Mouse (Mus musculus): ENCODE measurements around the gene Lrrc4.

Gene Lrrc4

GRCm38 (mm10) chr6:28762132-28762775 is 69.3 kb downstream of the Lrrc4 start:
- no peak for DNase-seq

- DNase-seq, result no peak
Observed at GRCm38 (mm10) chr6:28761728-28762127, 69.8 kb downstream of the Lrrc4 start.

DNA sequence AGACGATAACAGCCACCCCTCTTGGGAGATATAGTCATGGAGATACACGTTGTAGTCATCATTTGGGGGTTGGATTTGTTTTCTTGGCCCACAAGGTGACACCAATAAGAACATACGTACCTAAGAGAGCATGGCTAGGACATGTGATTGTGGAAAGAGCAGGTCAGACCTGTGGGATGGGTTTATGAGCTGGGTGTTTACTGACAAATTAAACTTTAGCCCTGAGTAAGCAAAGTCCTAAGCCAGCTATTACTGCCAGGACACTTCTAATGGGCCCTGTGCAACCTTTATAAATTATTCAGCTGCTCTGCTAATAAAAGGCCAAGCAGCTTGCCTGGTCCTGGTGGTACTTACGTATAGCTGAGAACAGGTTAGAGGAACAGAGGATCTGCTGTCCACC is 73.3 kb downstream of the Lrrc4 start:
- no peak for DNase-seq

DNA sequence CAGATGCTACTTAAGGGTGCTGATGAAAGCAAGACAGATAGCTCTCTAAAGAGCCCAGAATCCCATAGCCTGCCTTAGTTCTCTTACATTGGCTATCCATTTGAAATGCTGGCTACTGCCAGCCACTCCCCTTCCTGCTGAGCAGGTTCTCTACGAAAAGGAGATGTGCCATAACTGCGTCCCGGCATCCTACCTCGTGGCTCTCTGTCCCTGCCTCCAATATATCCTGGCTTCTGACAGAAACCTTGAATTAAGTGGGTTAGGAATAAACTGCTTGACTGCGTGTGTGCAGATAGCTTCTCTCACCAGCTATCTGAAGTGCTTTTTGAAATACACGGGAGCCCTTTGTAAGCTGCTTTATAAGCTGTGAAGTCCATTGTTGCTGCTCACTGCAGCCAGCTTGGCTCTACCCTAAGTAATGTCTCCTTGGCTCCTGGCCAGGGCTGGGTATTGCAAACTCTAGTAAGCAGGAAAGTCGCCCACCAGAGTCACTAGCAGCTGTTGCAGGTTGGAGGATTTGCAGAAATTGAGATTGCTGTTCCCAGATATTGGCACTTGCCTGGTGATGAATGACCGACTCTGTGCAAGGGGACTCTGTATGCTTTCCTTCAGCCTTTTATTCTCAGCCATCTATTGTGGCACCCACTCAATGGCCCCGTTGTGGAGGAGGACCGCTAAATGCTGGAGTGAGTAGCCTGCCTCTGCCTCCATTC is 75.1 kb downstream of the Lrrc4 start:
- no peak for DNase-seq

- no peak for DNase-seq
Observed at GRCm38 (mm10) chr6:28754127-28754898, 77.2 kb downstream of the Lrrc4 start.

DNA sequence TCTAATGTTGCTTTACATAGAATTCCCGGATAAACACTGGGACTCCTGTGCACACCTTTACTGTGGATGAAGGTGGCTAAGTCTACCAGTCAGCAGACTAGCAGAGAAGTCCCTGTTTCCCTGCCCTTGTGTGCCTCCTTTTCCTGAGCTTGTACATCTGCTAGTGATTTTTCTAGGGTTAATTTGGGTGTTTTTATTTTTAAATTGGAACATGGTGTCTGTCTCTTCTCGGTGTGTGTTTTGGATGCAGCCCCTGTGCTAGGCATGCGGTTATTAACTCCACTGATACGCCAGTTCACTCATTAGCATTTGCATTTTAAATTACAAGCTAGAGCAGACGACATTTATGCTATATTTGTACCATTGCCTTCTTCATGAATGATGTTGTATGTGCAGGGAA is 77.9 kb downstream of the Lrrc4 start:
- no peak for DNase-seq

- no peak for DNase-seq
Observed at GRCm38 (mm10) chr6:28753217-28753616, 78.3 kb downstream of the Lrrc4 start.

GRCm38 (mm10) chr6:28751186-28751585 is 80.4 kb downstream of the Lrrc4 start:
- DNase-seq, result no peak

DNA sequence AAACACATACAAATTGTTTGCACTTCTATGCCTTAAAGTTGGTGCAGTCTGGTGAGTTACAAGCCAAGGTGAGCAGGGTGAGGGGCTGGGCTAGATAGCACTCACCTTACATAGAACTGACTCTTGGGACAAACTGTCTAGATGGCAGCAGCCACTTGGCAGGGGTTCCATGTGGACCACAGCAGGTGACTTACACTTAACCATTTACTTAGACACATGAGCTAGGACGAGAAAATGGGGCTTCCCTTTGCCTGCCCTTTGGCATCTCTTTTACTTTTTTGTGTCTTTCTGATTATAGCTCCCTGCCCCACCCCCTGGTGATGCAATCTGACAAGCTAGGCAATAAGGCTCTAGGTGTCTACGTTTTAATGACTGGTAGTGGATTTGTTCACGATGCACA is 82.3 kb downstream of the Lrrc4 start:
- no peak for DNase-seq

- DNase-seq, result no peak
Observed at GRCm38 (mm10) chr6:28747931-28748670, 83.4 kb downstream of the Lrrc4 start.

DNA sequence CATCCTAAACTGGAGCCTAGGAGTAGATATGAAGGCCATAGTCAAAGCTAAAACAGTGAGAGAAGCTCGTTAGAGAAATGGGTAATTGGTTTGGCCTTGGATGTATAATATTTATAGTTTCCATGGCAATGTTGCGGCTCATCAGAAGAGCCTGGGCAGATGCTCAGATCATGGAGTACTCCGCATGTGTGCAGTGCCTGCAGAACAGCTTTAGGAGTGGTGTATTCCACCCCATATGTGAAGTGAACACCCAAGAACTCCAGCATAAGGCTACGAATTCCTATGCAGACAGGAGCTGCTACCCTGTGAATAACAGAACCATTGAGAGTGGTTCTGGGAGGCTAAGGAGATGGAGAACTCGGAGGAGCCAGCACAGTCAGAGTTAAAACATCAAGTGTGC is 84.5 kb downstream of the Lrrc4 start:
- no peak for DNase-seq

GRCm38 (mm10) chr6:28745864-28746263 is 85.7 kb downstream of the Lrrc4 start:
- no peak for DNase-seq

- DNase-seq, result no peak
Observed at GRCm38 (mm10) chr6:28743586-28743985, 88.0 kb downstream of the Lrrc4 start.

DNA sequence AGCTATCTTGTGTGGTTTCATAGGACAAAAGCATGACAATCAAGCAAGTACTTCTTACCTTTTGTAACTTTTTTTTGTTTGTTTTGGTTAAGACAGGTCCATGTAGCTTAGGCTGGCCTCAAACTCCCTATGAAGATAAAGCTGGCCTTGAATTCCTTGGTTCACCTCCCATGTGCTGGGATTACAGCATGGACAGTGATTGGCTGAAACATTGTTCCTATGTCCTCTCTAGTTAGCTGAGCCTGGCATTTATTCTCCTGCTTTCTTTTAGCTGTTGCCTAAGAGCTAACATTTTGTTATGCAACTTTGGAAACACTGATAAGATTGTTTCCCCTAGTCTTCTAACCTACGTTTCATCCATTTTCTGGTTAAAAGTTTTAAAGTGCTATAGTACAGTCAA is 93.9 kb downstream of the Lrrc4 start:
- no peak for DNase-seq

DNA sequence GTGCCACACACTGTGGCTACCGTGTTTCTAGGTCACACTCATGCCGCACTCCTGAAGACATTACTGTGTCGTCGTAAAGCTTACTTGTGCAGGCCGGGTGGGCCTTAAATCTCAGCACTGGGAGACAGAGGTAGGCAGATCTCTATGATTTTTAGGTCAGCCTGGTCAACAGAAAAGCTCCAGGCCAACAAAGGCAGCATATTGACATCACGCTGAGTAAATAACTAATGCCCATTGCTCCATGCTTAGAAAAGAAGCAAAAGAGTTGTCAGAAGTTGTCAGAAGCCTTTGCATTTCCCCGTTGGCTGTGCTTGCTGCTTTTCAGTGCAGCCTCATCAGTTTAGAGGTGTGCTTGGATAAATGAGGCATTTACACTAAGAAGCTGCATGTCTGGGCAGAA is 94.9 kb downstream of the Lrrc4 start:
- DNase-seq, result no peak

DNA sequence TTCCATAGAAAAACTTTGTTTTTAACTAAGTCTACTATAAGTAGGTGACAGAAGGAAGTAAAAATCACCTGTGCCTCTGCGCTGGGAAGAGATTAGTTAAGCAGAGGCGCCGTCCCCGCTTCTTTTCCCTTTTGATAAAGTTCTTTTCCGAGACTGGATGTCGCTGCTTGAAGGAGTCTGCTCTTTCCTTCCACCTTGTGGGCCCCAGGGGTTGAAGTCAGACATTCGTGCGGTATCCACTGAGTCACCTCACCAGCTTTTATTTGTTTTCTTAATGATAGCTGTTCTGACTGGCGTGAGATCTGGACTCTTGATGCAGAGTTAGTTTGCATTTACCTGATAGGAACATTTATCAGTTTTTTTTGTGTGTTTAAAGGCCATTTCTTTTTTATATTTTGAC is 96.4 kb downstream of the Lrrc4 start:
- no peak for DNase-seq

- no peak for DNase-seq
Observed at GRCm38 (mm10) chr6:28733884-28734647, 97.5 kb downstream of the Lrrc4 start.

DNA sequence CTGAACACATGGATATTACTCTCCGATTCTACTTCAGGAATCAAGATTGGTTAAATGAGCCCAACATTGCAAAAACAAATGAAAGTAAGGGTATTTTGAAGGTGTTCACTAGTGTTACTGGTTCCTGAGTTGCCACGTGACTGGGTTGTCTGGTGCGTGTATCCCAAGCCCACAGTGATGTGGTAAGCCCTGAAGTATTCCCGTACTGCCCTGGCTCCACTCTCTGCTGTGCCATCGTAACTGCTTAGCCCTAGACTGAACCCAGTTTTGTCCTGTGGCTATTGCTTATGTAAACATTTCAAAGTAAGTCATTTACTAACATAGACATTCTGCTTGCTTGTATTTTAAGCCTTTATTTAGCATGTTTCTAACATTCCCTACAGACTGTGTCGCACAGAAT is 100.3 kb downstream of the Lrrc4 start:
- no peak for DNase-seq

- no peak for DNase-seq
Observed at GRCm38 (mm10) chr6:28729649-28730048, 101.9 kb downstream of the Lrrc4 start.

GRCm38 (mm10) chr6:28729236-28729635 is 102.3 kb downstream of the Lrrc4 start:
- DNase-seq, result no peak

DNA sequence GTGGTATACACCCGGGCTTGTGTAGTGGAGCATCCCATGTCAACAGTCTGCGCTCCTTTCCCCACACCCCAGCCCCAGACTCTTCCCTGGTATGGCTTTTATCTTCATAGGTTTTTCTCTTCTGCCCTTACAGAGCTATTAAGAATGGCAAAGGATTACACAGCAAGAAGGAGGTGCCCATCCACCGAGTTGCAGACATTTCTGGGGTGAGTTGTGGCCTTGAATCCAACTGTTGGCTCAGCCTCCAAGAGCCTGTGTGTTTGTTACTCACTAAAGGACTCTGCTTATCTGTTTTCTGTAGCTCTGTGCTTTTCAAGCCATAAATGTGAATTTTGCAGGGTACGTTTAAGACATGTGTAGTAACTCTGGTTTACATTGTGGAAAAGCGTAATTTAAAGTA is 106.8 kb downstream of the Lrrc4 start:
- DNase-seq, result no peak

DNA sequence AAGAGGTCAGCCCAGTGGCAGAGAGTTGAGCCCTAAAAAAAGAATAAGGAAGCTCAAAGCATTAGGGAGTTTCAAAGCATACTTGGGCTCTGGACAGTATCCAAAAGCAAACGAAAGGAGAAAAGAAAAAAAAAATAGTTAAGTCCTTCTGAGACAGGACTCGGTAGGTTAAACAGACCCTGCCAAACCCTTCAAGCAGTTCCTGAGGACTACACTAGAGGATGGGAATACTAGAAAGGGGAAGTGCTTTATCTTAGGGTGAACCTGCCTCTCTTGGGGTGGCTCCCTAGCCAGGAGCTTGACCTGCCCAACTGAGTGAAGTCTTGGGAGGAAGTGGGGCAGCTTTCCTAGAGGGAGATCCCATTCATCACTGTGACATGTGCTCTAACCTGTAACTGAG is 108.5 kb downstream of the Lrrc4 start:
- DNase-seq, result no peak

Measured in thymus, postnatal 4 days (tissue).